Mouse (Mus musculus) adrenal gland, postnatal 14 days (tissue): Measurements from ENCODE around the gene Fitm1. TPM values are rescaled to one million over a fixed set of nuclear protein-coding genes. Genes with fewer than 3 reads are reported as not detected.

Experiments
- DNase-seq: peaks from one replicate; pipeline ENCODE4 v3.0.0; 2021; ENCODE audit warnings: mixed read lengths
- total RNA-seq: library from RNA; stranded (reverse); gene quantifications from 2 replicates; pipeline ENCODE4 v1.2.3, GENCODE M21; 2021

Fitm1 gene
- total RNA-seq, 1 experiment from 2014 or later: 2.1 TPM

GRCm38 (mm10) chr14:55596036-55596690 is 20.7 kb downstream of the Fitm1 start:
- no peak for DNase-seq

DNA sequence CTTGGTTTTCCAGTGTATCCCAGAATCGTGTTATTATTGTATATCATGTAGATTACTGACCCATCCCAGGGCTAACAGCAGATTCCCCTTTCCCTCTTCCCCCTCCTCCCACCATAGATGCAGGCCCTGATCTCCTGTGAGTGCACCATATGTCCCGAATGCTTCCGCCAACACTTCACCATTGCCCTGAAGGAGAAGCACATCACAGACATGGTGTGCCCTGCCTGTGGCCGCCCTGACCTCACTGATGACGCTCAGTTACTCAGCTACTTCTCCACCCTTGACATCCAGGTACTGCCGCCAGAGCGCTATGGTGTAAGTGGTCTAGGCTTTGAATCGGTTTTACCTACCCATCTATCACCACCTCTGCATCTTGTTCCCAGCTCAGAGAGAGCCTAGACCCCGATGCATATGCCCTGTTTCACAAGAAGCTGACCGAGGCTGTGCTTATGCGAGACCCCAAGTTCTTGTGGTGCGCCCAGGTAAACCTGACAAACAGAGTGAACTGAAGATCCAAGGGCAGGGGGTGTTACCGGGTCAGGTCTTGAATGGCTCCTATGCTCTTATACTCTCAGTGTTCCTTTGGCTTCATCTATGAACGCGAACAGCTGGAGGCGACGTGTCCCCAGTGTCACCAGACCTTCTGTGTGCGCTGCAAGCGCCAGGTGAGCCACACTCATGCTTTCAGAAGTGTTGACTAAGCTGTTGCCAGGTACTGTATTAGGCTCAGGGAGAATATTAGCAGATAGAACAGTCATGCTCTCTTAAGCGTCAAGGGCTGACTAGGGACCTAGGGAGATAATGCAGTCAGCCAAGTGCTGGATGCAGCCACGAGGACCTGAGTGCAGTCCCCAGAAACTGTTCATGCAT is 23.3 kb downstream of the Fitm1 start:
- no peak for DNase-seq

- no peak for DNase-seq
These were observed 27.8 kb downstream of the Fitm1 start, which contains the start of gene Irf9 for GRCm38 (mm10) chr14:55603271-55603632. TSS of gene Irf9 (plus strand) at chr14:55603571.

GRCm38 (mm10) chr14:55603633-55604576 is 28.5 kb downstream of the Fitm1 start:
- DNase-seq: peak; percentile 95

GRCm38 (mm10) chr14:55604823-55605222 is 29.4 kb downstream of the Fitm1 start:
- no peak for DNase-seq

GRCm38 (mm10) chr14:55605743-55606459 is 30.5 kb downstream of the Fitm1 start:
- no peak for DNase-seq

GRCm38 (mm10) chr14:55608339-55608738 is 32.9 kb downstream of the Fitm1 start:
- no peak for DNase-seq

- no peak for DNase-seq
These were observed 37.9 kb downstream of the Fitm1 start for GRCm38 (mm10) chr14:55613346-55613745.

- DNase-seq: no peak
These were observed 39.3 kb downstream of the Fitm1 start for GRCm38 (mm10) chr14:55614565-55615178.

GRCm38 (mm10) chr14:55615876-55616275 is 40.5 kb downstream of the Fitm1 start:
- no peak for DNase-seq

DNA sequence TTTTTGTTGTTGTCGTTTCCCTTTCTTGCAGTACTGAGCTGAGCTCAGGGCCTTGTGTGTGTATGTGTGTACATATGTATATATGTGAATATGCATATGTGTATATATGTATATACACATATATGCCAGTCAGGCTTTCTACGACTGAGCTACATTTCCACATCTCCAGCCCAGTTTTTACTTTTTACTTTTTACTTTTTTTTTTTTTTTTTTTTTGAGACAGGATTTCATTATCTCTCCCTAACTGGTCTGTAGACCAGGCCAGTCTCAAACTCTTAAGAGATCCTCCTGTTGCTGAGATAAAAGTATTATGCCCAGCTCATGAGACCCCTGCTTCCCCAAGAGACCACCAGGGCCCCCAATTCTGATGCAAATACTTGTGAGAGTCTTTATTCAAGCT is 41.4 kb downstream of the Fitm1 start:
- DNase-seq: no peak

GRCm38 (mm10) chr14:55617822-55618221 is 42.4 kb downstream of the Fitm1 start, which contains the start of gene Rec8:
TSS of gene Rec8 (plus strand) at chr14:55618037.
- peak; percentile 67 for DNase-seq

DNA sequence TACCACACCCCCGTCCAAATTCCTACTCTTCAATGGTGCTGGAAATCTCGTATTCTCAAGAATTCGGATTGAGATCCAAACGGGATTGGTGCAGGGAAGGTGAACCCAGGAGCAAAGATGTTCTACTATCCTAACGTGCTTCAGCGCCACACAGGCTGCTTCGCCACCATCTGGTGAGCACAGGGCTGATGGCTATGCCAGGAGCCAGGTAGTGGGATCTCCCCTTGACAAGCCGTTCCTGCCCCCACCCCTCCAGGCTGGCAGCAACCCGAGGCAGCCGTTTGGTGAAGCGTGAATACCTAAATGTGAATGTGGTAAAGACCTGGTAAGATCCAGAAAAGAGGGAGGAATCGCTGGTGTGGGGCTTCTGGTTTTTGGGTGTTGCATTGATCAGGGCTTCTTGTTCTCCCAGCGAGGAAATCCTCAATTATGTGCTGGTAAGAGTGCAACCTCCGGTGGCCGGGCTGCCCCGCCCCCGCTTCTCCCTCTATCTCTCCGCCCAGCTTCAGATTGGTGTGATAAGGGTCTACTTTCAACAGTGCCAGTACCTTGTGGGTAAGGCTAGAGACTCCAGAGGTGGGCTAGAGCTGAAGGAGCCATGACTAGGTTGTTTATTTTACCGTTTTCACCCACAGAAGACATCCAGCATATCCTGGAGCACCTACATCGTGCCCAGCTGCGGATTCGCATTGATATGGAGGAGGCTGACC is 43.2 kb downstream of the Fitm1 start:
- no peak for DNase-seq

Other genes starting within 250 kb of the Fitm1 start
- gene Dhrs4, start 96.9 kb upstream of the Fitm1 start, total RNA-seq: 130 and 149 TPM in 2 replicates
- 6.9 TPM in 2 replicates for gene Carmil3, start 85.0 kb upstream of the Fitm1 start, total RNA-seq
- gene Cpne6, start 65.2 kb upstream of the Fitm1 start, total RNA-seq: 0.45 TPM in 1 of 2 replicates, not detected in the other
- not detected in 2 replicates for gene Nrl, start 50.6 kb upstream of the Fitm1 start, total RNA-seq
- gene Pck2, start 35.4 kb upstream of the Fitm1 start, total RNA-seq: 35.1 and 42.8 TPM in 2 replicates
- 99.9 and 118 TPM in 2 replicates for gene Dcaf11, start 15.6 kb upstream of the Fitm1 start, total RNA-seq
- 1.2 TPM in 1 of 2 replicates, not detected in the other for gene A730061H03Rik, start 15.2 kb upstream of the Fitm1 start, total RNA-seq
- 316 and 330 TPM in 2 replicates for gene Psme1, start 2.5 kb downstream of the Fitm1 start, total RNA-seq
- gene Emc9, start 9.7 kb downstream of the Fitm1 start, total RNA-seq: 37.5 and 45.2 TPM in 2 replicates
- gene Psme2, start 15.5 kb downstream of the Fitm1 start, total RNA-seq: 349 and 376 TPM in 2 replicates
- 24.8 and 37.7 TPM in 2 replicates for gene Rnf31, start 16.1 kb downstream of the Fitm1 start, total RNA-seq
- gene Irf9, start 28.0 kb downstream of the Fitm1 start, total RNA-seq: 12.9 and 16.7 TPM in 2 replicates
- gene Rec8, start 42.4 kb downstream of the Fitm1 start, total RNA-seq: 4.4 and 6.9 TPM in 2 replicates
- 78.2 and 105 TPM in 2 replicates for gene Ipo4, start 60.3 kb downstream of the Fitm1 start, total RNA-seq
- gene Gm49378, start 62.3 kb downstream of the Fitm1 start, total RNA-seq: 2.4 and 3.9 TPM in 2 replicates
- gene Tm9sf1, start 68.2 kb downstream of the Fitm1 start, total RNA-seq: 68.4 and 78.5 TPM in 2 replicates
- 1.9 and 3.1 TPM in 2 replicates for gene Tssk4, start 74.6 kb downstream of the Fitm1 start, total RNA-seq
- gene Mdp1, start 84.9 kb downstream of the Fitm1 start, total RNA-seq: 50.4 and 60.3 TPM in 2 replicates
- gene Gmpr2, start 96.3 kb downstream of the Fitm1 start, total RNA-seq: 24.0 and 25.8 TPM in 2 replicates
- 297 and 307 TPM in 2 replicates for gene Nedd8, start 96.5 kb downstream of the Fitm1 start, total RNA-seq
- gene Tinf2, start 106.2 kb downstream of the Fitm1 start, total RNA-seq: 26.1 and 27.4 TPM in 2 replicates
- 0.74 and 2.3 TPM in 2 replicates for gene Tgm1, start 138.3 kb downstream of the Fitm1 start, total RNA-seq
- gene Rabggta, start 146.6 kb downstream of the Fitm1 start, total RNA-seq: 19.5 and 21.1 TPM in 2 replicates
- gene Dhrs1, start 170.1 kb downstream of the Fitm1 start, total RNA-seq: 81.5 and 93.6 TPM in 2 replicates
- 15.9 and 16.2 TPM in 2 replicates for gene Nop9, start 170.1 kb downstream of the Fitm1 start, total RNA-seq
- 1.7 and 22.1 TPM in 2 replicates for gene Cideb, start 182.8 kb downstream of the Fitm1 start, total RNA-seq
- gene Ltb4r2, start 185.8 kb downstream of the Fitm1 start, total RNA-seq: 0.11 and 0.37 TPM in 2 replicates
- gene Ltb4r1, start 190.3 kb downstream of the Fitm1 start, total RNA-seq: 0.48 and 0.71 TPM in 2 replicates
- 14.3 and 17.3 TPM in 2 replicates for gene Adcy4, start 208.5 kb downstream of the Fitm1 start, total RNA-seq
- 5.2 and 7.8 TPM in 2 replicates for gene Ripk3, start 213.2 kb downstream of the Fitm1 start, total RNA-seq
- gene Nfatc4, start 247.5 kb downstream of the Fitm1 start, total RNA-seq: 23.8 and 31.2 TPM in 2 replicates